Mouse (Mus musculus): ENCODE measurements around the gene Hexim1. TPM values are rescaled to one million over a fixed set of nuclear protein-coding genes. Genes with fewer than 3 reads are reported as not detected.
A peak's percentile ranks its signal among the peaks of the same experiment; 100 is the strongest.

Gene Hexim1
- total and polyA plus RNA-seq, 3 experiments = 20.2 to 51.8 (median 25.9) TPM

- TF ChIP-seq ETS1 (conservative IDR thresholded peaks at IDR 0.05; ENCODE audit: low read depth, low read length) (no peak), IRF4 (IDR thresholded peaks at IDR 0.05; ENCODE audit: low read depth, low read length) (no peak), HCFC1 (IDR thresholded peaks at IDR 0.05; ENCODE audit: low read depth, low read length) (no peak), JUN (IDR thresholded peaks at IDR 0.05; ENCODE audit: insufficient read depth, low read depth, low read length) (no peak), MXI1 (IDR thresholded peaks at IDR 0.05; ENCODE audit: low read depth, low read length) (no peak), MAZ (IDR thresholded peaks at IDR 0.05; ENCODE audit: low read depth, low read length) (no peak), NRF1 (IDR thresholded peaks at IDR 0.05; ENCODE audit: low read depth, low read length) (no peak), CTCF (conservative IDR thresholded peaks at IDR 0.05 in 1 of 2, IDR thresholded peaks at IDR 0.05 in 1 of 2; ENCODE audit: low read depth in 2 of 2, low read length in 2 of 2) (no peak), GABPA (IDR thresholded peaks at IDR 0.05; ENCODE audit: insufficient replicate concordance, low read depth, low read length) (no peak)
- H3K79me2 ChIP-seq (replicated peaks; ENCODE audit: control insufficient read depth, extremely low read depth, insufficient read depth, poor library complexity, severe bottlenecking) = peaks cover 28% of the 10 kb centered on the region
- H3K27ac ChIP-seq (ENCODE audit: insufficient read depth, low read depth) = no peak overlapping the region
- H3K4me1 ChIP-seq (ENCODE audit: control insufficient read depth in 1 of 2, insufficient read depth in 2 of 2) = peaks cover 30 to 68% of the 10 kb centered on the region in 2 experiments
- in situ Hi-C loops (cut with MboI; ENCODE audit: low pct_ligation_motif_present, low pct_unique_long_range_greater_than_20kb, low sequenced_read_pairs) (loop anchor here (5.0 kb wide), 2 partner anchors 54 to 224 kb away; no protein-coding TSS in a partner anchor), dilution Hi-C loops (cut with MboI; ENCODE audit: extremely low pct_ligation_motif_present, extremely low pct_unique_long_range_greater_than_20kb, low sequenced_read_pairs) (no loop called here)
- DNase-seq (ENCODE audit: extremely low read depth) = no peak
- H3K4me3 ChIP-seq (replicated peaks in 1 of 3; ENCODE audit: low read depth in 2 of 3, low read length in 2 of 3, poor library complexity in 1 of 3) = peak overlapping the region; percentile 61 to 81 (median 62)
- H3K27me3 ChIP-seq (replicated peaks) = peaks cover 6% of the 10 kb centered on the region
- no peaks in the 10 kb centered on the region for H3K9me3 ChIP-seq (replicated peaks; ENCODE audit: low read length)
- peaks cover 26 to 49% of the 10 kb centered on the region in 2 experiments for H3K36me3 ChIP-seq (replicated peaks in 1 of 2; ENCODE audit: control insufficient read depth in 1 of 2, insufficient read depth in 1 of 2, low read length in 1 of 2)
- H3K4me2 ChIP-seq (ENCODE audit: insufficient read depth, low read depth, poor library complexity, severe bottlenecking) = peak overlapping the region; percentile 54
- H3K9ac ChIP-seq (ENCODE audit: insufficient read depth, low read depth) = peak overlapping the region; percentile 73
Observed at GRCm38 (mm10) chr11:103103621-103104020, 12.4 kb upstream of the Hexim1 start.

DNA sequence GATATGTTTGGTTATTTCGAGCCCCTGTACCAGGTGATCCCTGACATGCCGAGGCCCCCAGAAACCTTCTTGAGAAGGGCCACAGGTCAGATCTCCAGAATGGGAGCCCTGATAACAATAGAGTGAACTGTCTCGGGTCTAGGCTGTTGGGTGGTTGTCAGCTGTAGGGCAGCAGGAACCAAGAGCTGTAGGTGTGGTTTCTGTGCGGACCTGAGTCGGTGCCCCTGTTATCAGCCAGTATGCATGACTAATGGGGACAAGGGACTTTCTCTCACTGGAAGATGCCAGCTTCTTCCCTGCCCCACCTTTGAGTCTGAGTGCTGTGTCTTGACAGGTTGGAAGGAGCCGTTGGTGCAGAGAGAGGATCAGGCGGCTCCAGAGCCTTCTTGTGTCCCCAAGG is 11.6 kb upstream of the Hexim1 start:
- peaks cover 28 to 50% of the 10 kb centered on the region in 2 experiments for H3K36me3 ChIP-seq (replicated peaks in 1 of 2; ENCODE audit: control insufficient read depth in 1 of 2, insufficient read depth in 1 of 2, low read length in 1 of 2)
- peaks cover 25 to 60% of the 10 kb centered on the region in 2 experiments for H3K4me1 ChIP-seq (ENCODE audit: control insufficient read depth in 1 of 2, insufficient read depth in 2 of 2)
- DNase-seq (ENCODE audit: extremely low read depth) = peak; percentile 82
- H3K9ac ChIP-seq (ENCODE audit: insufficient read depth, low read depth) = peak overlapping the region; percentile 73; the same call in 1 of the 2 replicates
- H3K9me3 ChIP-seq (replicated peaks; ENCODE audit: low read length) = no peaks in the 10 kb centered on the region
- peaks cover 6% of the 10 kb centered on the region for H3K27me3 ChIP-seq (replicated peaks)
- peaks cover 26% of the 10 kb centered on the region for H3K79me2 ChIP-seq (replicated peaks; ENCODE audit: control insufficient read depth, extremely low read depth, insufficient read depth, poor library complexity, severe bottlenecking)
- H3K4me2 ChIP-seq (ENCODE audit: insufficient read depth, low read depth, poor library complexity, severe bottlenecking) = peak overlapping the region; percentile 54
- TF ChIP-seq IRF4 (IDR thresholded peaks at IDR 0.05; ENCODE audit: low read depth, low read length) = 0 out of 2 replicates have a peak, but pooled peaks have one; percentile 7
- no peak for TF ChIP-seq USF2 (conservative IDR thresholded peaks at IDR 0.05; ENCODE audit: low read depth, low read length)
- peak; percentile 62 for TF ChIP-seq HCFC1 (IDR thresholded peaks at IDR 0.05; ENCODE audit: low read depth, low read length)
- no peak for TF ChIP-seq POLR2A (IDR thresholded peaks at IDR 0.05; ENCODE audit: low read depth, low read length)
- TF ChIP-seq SMC3 (IDR thresholded peaks at IDR 0.05; ENCODE audit: low read depth, low read length) = no peak
- TF ChIP-seq SIN3A (IDR thresholded peaks at IDR 0.05; ENCODE audit: low read length) = peak; percentile 63; the same call in 1 of the 2 replicates
- H3K4me3 ChIP-seq (replicated peaks in 1 of 3; ENCODE audit: low read depth in 2 of 3, low read length in 2 of 3, poor library complexity in 1 of 3) = peak overlapping the region in 2 of 3 experiments; percentile 24 to 61
- in situ Hi-C loops (cut with MboI; ENCODE audit: low pct_ligation_motif_present, low pct_unique_long_range_greater_than_20kb, low sequenced_read_pairs) = loop anchor here (5.0 kb wide), 2 partner anchors 53 to 223 kb away; no protein-coding TSS in a partner anchor
- peak overlapping the region; percentile 38; the same call in 1 of the 2 replicates for H3K27ac ChIP-seq (ENCODE audit: insufficient read depth, low read depth)
- dilution Hi-C loops (cut with MboI; ENCODE audit: extremely low pct_ligation_motif_present, extremely low pct_unique_long_range_greater_than_20kb, low sequenced_read_pairs) = no loop called here

Data from CH12.LX (cell line).